Mouse (Mus musculus): Measurements from ENCODE around the gene S100a1.

Gene S100a1

DNA sequence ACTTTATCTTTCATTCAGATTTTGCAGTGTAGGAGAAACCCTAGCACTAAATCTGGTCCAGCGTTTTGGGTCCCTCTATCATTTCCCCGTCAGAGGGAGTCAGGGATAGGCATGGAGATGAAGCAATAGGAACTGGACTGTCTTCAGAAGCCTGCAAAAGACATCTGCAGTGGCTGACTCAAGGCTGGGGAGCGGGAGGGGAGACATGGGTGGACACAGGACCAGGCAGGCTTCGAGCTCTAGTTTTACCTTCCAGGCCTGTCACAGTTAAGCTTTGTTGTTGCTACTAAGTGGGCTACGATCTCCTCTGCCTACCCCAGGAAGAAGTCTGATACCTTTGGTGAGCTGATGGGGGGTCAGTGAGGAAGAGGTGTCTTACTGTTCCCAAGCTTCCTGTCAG, 1.9 kb downstream of the S100a1 start:
- DNase-seq (ENCODE audit: extremely low spot score, low spot score): no peak

DNA sequence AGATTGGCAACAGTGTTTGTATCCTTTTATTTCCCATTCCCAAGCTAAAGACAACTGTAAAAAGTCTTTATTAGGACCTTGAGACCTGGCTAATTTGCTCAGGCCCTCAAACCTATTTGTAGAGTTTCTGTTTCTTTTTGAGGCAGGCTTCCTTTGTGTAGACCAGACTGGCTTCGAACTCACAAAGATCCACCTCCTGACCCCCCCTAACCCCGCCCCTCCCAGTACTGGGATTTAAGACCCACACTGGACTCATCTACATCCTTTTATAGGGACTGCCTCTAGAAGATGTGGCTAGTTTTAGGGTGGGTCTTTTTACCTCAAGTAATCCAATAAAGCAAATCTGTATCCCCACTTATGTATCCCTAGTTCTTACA, 4.5 kb downstream of the S100a1 start:
- DNase-seq (ENCODE audit: extremely low spot score, low spot score): no peak

DNA sequence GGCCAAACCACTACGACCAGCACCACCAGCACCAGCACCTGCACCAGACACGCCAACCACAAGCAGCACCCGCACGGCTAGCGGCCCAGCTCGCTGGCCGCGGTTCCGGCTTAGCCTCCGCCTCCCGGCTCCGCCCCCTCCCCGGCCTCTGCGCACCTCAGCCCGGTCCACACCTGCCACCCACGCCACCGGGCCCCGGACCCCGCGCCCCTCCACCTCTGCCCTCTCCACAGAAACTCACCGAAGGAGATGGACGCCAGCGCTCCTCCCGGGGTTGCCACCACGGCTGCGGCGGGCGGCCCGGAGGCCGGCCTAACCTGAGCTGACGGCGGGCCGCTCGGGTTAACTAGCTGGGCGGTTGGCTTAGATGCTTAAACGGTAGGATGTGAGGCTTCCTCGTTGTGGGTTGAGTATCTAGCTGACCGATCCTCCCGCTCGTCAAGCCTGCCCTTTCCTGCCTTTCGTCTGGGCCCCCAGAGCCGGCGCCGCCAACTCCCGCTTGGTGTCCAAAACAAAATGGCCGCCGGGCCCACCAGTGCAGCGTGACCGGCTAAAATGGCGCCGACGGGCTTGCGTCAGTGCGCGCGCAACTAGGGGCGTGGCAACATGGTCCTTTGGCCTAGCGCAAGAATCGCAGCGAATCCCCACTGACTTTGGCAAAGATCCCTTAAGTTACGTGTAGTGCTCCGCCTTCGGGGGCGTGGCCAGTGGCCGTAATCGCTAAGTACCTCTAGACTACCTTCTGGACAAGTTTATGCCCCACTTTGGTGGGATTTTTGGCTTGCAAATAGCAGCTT, 5.0 kb downstream of the S100a1 start, which contains the start of gene Chtop:
TSS of gene Chtop (minus strand) at position 549 of the 797 bp plus-strand sequence.
- DNase-seq (ENCODE audit: extremely low spot score, low spot score): peak; percentile 99

DNA sequence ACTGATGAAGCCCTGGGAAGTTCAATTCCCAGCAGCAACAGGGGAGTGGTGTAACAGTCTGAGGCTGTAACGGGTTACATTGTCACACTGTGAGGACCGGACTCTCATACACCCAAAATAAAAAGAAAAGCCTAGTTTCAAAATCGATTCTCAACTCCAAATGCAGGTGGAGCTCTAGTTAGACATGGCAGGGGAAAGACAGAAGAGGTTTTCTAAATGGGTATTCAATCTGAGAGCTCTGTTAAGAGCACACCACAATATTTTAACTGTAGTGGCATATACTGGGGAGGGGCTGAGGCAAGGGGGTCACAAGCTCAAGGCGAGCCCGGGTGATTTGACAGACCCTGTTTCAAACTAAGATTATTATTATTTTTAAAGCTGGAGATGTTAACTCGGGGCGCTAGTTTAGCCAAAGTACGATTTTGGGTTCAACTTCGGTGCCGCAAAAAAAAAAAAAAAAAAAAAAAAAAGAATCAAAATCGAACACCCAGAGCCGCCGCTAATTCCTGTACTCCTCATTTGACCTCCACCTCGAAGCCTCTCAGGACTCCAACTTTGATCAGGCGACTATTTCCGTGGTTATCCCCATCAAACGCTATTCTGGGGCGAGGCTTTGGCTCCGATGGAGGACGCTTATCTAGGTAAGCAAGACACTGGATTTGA, 5.8 kb downstream of the S100a1 start:
- DNase-seq (ENCODE audit: extremely low spot score, low spot score): no peak

DNA sequence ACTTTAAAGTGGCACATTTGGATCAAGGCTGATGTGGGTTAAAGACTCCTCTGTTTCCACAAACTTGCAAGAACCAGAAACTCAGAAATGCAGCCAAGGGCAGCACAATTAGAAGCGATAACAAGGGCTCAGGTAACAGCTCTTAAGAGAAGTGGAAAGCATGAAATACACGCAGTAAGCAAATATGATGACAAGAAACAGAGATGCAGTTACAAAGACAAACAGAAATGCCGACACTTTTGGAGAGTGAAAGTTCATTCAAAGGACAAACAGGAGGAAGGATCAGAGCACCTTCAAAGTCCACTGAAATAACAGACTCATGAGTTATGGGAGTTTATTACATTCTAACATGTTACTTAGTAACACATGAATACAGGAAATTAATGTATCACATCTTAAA, 7.8 kb downstream of the S100a1 start:
- no peak for DNase-seq (ENCODE audit: extremely low spot score, low spot score)

DNA sequence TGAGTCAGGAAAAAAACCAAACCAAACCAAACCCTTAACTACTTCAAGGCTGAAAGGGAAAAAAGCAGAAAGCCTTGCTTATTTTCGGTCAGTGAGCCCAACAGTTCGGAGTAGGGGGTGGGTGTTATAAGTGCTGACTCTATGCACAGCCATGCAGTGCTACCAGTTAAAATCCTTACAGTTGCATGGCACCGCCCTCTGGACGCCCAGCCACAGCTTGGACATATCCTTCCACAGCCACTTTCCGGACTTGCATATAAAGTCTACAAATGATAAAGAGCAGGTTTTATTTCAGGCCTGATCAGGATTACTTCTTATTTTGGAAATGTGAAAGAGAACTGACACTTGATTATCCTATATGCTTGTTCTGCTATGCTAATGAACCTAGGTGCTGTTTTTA, 9.0 kb downstream of the S100a1 start:
- DNase-seq (ENCODE audit: extremely low spot score, low spot score): no peak

DNA sequence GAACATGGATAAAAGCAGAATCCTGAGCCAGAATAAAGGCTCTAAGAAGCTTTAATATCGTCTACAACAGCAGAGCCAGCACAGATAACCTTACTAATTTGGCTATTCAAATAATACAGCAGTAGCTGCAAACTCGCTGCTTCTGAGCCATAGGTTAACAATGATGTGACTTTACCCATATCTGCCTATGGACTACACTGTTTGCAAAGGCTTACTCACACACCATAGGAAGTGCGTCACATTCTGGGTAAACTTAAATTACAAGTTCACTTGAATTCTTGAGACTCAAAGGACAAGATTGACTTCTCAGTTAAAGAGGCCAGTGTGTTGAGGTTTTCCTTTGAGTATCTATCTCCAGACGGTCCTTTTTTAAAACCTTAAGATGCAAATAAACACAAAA, 10.7 kb downstream of the S100a1 start:
- DNase-seq (ENCODE audit: extremely low spot score, low spot score): no peak

DNA sequence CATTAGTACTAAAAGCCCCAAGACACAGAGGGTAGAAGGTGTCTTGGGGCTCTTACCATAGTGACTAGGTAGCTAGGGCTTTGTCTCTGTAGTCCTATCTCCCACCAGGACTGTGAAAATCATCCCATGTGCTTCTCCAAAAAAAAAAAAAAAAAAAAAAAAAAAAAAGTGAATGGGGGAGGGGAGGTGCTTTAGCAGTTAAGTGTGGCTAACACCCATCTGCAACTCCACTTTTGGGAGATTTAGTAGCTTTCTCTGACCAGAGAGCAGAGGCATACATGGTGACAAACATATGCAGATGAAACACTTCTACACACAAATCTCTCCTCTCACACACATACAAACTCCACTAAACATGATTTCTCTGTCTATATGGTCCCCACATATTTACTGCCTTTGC, 16.6 kb downstream of the S100a1 start:
- no peak for DNase-seq (ENCODE audit: extremely low spot score, low spot score)

DNA sequence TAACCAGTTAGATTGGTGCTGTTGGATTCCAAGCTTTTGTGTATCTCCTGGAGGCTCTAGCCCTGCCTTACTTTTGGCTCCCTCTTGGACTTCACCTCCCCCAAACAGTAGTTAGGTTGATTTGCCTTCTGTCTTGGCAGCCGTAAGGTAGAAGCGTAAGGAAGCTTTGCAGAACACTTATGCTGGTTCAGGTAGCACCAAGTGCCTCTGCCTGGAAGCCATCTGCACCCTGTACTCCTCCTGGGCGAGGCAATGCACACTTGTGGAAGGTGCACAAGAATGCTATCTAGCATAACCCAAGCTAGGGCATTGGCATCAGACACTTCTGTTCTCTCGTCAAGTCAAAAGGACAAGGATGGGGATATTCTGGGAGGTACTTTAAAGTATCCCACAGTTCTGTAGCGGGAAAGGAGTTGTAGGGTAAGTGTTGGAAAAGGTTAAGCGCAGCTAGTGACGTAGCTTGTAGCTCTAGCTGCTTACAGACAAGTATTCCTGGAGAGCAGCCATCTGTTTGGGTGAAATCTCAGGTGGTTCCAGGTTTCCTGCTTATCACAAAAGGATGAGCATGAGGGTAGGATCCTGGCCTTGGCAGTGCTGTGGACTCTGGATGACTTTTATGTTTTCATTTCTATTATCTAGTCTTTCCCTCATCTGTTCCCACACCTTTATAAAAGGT, 18.2 kb downstream of the S100a1 start:
- DNase-seq (ENCODE audit: extremely low spot score, low spot score): no peak

DNA sequence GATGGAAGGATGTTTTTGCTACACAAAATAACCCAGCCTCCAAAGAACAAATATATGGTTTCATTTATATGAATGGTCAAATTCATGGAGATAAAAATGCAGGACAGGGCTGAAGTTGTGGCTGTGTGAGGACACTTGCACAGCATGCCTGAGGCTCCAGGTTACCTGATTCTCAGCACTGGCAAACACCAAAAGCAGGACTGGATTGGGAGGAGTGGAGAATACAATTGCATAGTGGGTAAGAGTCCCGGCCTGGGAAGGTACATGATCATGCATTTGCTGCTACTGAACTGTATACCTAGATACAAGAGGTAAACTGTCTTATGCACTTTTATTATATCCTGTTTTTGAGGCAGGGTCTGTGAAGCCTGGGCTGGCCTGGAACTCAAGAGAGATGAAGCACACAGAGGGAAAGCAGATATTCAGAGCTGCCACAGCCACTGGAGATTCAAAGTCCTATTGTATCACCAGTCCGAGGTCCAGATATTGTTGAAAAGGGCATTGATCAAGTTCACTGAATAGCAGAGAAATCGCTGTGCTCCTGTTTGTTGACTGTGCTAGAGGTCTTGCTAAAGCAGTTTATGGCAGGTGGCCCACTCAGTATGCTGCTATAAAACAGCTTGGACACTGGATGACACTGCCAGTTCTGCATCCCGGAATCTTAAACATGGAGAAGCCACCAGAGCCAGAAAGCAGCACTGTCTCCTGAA, 20.2 kb downstream of the S100a1 start:
- no peak for DNase-seq (ENCODE audit: extremely low spot score, low spot score)

DNA sequence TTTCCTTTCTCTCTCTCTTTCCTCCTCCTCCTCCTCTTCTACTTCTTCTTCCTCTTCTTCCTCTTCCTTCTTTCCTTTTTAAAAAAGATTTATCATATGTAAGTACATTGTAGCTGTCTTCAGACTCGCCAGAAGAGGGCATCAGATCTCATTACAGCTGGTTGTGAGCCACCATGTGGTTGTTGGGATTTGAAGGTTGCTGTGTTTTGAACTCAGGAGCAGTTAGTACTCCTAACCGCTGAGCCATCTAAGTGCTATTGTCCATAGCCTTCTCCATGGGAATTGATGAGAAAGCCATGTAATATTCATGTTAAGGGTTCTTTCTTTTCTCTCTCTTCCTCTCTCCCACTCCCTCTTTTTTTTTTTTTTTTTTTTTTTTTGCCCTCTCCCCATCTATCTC, 22.8 kb downstream of the S100a1 start:
- no peak for DNase-seq (ENCODE audit: extremely low spot score, low spot score)

DNA sequence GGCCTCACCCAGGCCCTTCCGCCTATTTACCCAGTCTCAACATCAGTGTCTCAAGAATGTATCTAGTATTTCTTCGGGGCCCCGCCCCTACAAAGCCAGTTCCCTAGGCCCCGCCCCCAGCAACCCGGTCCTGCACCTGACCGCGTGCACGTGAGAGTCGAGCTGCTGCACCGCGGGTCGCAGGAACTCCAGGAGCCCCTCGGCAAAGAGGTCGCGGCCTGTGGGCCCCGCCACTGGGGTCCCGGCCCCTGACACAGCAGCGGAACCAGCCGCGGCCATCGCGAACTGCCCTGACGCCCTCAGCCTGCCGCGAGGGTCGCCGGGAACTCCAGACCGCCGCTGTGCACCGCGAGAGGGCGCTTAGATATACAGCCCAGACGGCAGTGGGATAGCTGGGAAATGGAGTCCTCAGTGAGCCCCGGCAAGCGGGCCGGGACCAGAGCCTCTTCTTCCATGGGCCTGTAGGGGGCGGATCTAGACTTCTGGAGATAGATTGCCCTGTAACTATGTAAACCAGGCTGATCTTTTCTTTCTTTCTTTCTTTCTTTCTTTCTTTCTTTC, 23.4 kb downstream of the S100a1 start, which contains the start of gene Snapin:
TSS of gene Snapin (minus strand) at position 338 of the 561 bp plus-strand sequence.
- peak; percentile 97 for DNase-seq (ENCODE audit: extremely low spot score, low spot score)

DNA sequence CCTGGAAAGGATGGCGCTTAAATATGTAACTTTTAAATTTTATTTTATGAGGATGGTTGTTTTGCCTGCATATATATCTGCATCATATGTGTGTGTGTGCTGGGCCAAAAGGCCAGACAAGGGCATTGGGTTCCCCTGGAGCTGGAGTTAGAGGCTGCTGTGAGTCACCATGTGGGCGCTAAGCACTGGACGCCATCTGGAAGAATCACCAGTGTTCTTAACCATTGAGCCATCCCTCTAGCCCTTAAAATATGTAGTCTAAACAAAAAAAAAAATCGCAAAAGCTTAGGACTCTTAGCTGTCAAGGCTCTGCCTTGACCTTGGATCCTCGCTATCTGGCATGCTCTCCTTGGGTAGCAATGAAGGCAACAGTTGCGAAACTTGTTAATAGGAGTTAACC, 25.6 kb downstream of the S100a1 start:
- DNase-seq (ENCODE audit: extremely low spot score, low spot score): no peak

DNA sequence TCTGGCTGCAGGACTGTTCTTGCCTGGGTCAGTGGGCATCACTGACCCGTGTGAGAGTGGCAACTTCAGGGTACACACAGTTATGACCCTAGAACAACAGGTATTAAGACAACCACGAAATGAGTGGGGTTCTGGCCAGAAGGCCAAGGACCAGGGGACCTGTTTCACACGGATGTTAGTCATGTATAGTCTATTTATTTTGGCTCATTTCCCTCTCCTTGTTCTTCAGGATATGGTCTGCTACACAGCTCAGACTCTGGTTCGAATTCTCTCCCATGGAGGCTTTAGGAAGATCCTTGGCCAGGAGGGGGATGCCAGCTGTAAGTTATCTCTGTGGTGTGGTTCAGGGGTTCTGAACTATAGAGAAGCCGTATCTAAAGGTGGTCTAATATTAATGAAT, 27.2 kb downstream of the S100a1 start:
- DNase-seq (ENCODE audit: extremely low spot score, low spot score): no peak

DNA sequence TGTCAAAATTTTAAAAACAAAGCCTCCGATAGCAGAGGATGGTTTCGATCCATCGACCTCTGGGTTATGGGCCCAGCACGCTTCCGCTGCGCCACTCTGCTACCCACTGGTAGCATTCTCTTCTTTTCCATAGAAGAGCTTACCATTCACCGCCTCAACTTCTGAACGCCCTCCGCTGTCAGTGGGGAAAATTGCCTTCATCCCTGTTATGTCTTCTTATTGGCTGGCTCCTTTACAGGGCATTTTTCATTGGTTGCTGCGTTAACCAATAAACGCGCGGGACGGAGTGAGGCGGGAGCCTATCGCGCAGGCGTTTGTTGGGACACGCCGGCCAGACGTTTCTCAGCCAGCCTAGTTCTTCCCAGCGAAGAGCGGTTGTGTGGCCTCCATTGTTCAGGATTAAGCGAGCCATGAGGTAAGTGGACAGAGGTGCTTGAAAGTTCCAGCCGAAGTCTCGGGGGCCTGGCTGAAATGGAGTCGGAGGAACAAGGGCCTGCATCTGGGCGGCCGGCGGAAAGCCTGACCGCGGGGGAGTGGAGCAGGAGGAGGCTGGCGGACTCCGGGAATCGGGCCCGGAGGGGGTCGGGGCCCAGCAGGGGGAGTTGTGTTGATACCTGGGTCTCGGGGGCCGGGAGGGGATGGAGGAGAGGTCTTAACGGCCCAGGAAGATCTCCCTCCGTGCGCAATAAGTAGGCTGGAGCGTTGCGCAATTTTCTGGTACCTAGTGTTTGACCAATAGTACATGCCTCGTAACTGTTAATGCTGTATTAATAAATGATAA, 38.2 kb downstream of the S100a1 start, which contains the start of gene Ilf2:
TSS of gene Ilf2 (plus strand) at position 296 of the 781 bp plus-strand sequence.
- peak; percentile 97 for DNase-seq (ENCODE audit: extremely low spot score, low spot score)

DNA sequence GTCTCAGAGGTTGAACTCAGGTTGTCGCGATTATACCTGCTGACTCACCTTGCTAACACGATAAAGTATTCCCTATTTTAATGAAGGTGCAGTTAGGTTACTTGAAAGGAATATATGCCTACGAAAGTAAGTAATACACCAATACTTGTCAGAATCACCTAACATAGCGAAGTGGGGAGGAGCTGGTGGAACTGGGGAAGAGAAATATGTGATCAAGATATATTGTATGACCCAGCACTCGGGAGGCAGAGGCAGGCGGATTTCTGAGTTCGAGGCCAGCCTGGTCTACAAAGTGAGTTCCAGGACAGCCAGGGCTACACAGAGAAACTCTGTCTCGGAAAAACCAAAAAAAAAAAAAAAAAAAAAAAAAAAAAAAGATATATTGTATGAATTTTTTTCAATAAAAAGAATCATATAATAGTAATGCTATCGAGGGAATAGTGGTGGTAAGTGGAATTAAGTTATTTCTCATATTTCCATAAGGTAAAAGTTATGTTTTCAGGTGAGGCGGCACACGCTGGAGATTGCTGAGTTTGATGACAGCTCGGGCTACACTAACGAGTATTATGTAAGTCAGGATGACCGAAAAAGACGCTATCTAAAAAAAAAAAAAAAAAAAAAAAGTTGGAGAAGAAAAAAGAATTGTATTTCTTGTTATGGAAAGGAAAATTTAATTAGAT, 38.9 kb downstream of the S100a1 start:
- no peak for DNase-seq (ENCODE audit: extremely low spot score, low spot score)

DNA sequence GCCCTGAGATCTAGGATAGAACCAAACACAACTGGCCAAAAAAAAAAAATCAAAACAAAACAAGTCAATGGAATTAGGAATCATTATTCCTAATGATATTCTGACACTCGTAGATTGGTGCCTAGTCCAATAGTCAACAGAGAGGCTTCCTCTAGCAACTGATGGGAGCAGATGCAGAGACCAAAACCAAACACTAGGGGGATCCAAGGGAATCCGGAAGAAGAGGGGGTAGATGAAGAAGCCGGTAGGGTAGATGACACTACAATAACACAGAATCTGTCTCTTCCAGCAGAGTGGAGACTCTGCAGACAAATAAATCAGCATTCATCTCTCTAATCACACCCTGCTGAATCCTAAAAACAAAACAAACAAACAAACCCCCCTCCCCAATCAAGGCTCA, 42.0 kb downstream of the S100a1 start:
- no peak for DNase-seq (ENCODE audit: extremely low spot score, low spot score)

DNA sequence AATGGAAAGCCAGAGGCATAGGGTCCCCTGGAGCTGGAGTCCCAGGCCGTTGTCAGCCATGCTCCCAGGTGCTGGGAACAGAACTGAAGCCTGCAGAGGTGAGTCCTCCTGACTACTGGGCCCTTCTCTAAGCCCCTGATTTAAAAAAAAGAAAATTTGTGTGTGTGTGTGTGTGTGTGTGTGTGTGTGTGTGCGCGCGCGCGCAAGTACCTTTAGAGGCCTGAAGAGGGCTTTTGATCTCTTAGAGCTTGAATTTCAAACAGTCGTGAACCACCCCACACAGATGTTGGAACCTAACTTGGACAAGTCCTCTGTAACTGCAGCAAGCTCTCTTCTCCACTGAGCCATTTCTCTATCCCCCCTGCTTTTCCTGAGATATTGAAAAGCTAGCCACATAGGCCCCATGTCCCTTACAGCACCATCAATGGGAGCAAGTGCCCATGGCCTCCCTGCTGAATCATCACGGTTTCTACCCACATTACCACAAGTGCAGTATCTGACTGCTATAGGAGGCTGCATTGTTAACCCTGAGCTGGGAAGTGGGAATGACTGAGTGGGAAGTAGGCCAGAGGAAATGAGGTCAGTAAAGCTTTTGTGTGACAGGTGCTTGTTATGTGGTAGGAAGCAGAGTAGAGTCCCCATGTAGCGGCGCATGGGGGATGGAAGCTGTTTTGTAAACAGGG, 46.4 kb downstream of the S100a1 start:
- DNase-seq (ENCODE audit: extremely low spot score, low spot score): no peak

DNA sequence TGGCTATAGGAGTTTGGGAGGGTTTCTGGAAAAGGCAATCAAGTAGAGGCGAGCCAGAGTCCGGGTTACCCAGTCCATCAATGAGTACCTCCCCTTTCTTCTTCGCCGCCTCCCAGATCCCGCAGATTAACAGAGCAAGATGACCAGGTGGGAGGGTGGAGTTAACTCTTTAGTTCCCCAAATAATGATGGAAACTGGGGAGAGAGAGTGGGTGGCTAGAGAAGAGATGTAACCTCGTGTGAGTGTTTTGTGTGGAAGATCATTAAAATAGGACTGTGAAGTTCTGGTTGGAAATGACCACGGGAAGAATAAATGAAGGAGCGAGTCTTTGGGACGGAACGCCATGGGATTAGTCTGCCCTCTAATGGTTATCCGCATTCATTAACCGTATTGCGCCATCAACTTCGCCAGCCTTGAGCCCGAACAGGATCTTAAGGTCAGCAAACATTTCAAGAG, 47.9 kb downstream of the S100a1 start:
- no peak for DNase-seq (ENCODE audit: extremely low spot score, low spot score)
